Mouse (Mus musculus) limb, embryonic 12.5 days (tissue): ENCODE data around the gene Arl14ep. TPM values are rescaled to one million over a fixed set of nuclear protein-coding genes. Genes with fewer than 3 reads are reported as not detected.

Source experiments
- ATAC-seq: fragments of 200-750 bp; cut with Nextera tagmentation; 2 replicates; pipeline ENCODE4 v1.8.0; 2017; ENCODE audit warnings: low read depth, moderate TSS enrichment; ENCODE audit not compliant: insufficient number of reproducible peaks, insufficient read depth, low FRiP score, low TSS enrichment
- H3K27ac ChIP-seq: fragments of 300-500 bp; sonication (generic); 2 replicates; pipeline ENCODE4 v1.5.1; 2016; ENCODE audit warnings: mild to moderate bottlenecking, moderate library complexity
- H3K27me3 ChIP-seq: fragments of 300-500 bp; sonication (generic); 2 replicates; pipeline ENCODE4 v1.6.1; 2016; ENCODE audit warnings: mild to moderate bottlenecking, moderate library complexity
- H3K36me3 ChIP-seq: fragments of 300-500 bp; sonication (generic); 2 replicates; pipeline ENCODE4 v1.6.1; 2016; ENCODE audit warnings: mild to moderate bottlenecking, moderate library complexity
- H3K4me1 ChIP-seq: fragments of 300-500 bp; sonication (generic); replicated peaks from 2 replicates; pipeline ENCODE4 v1.6.1; 2016
- H3K4me2 ChIP-seq: fragments of 300-500 bp; sonication (generic); 2 replicates; pipeline ENCODE4 v1.6.1; 2016; ENCODE audit warnings: mild to moderate bottlenecking, moderate library complexity
- H3K4me3 ChIP-seq: fragments of 300-500 bp; sonication (generic); replicated peaks from 2 replicates; pipeline ENCODE4 v1.5.1; 2016; ENCODE audit warnings: mild to moderate bottlenecking
- H3K9ac ChIP-seq: fragments of 300-500 bp; sonication (generic); replicated peaks from 2 replicates; pipeline ENCODE4 v1.6.1; 2016; ENCODE audit warnings: mild to moderate bottlenecking, moderate library complexity
- H3K9me3 ChIP-seq: fragments of 300-500 bp; sonication (generic); 2 replicates; pipeline ENCODE4 v1.6.1; 2016; ENCODE audit warnings: mild to moderate bottlenecking, moderate library complexity
- WGBS: fragments of 180-500 bp; shearing (Covaris S2); methylation state at CpG from one replicate; pipeline ENCODE4 v1.1.7; 2016; 5-methylcytosine and 5-hydroxymethylcytosine counted together
- polyA plus RNA-seq: library from polyadenylated mRNA; unstranded; fragments of >200 nt; fragmentation: Nextera tagmentation; extraction: Ambion mirVana; gene quantifications from 2 replicates; pipeline ENCODE4 v1.2.1, GENCODE M21; 2016

The Arl14ep gene
- polyA plus RNA-seq, 1 experiment from 2014 or later = 66.8 TPM

DNA sequence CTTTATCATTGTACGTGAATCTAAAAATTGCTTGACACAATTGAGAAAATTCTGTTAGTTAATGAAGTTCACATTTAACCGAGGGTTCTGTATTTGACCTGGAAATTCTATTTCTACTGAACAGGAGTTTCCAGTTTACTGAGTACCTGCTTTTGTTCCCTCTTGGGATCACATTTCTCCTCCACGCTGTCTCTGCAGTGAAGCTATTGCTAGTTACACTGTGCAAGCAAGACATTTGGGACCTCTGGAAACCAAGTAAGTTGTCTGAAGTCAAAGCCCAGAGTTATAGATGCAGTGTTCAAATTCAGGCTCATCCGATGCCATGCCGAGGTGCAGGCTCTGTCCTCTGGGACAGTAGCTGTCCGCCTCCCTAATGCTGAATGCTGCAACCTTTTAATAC is 19.2 kb downstream of the Arl14ep start:
- no peak overlapping the region for H3K4me3 ChIP-seq
- no peak overlapping the region for H3K4me2 ChIP-seq
- no peaks in the 10 kb centered on the region for H3K9me3 ChIP-seq
- no peak overlapping the region for H3K27ac ChIP-seq
- H3K9ac ChIP-seq = no peak overlapping the region
- H3K27me3 ChIP-seq = peaks cover 5% of the 10 kb centered on the region; the same call in 1 of the 2 replicates
- 63% methylated on average over 6 of the region's 6 CpGs for WGBS
- no peaks in the 10 kb centered on the region for H3K4me1 ChIP-seq
- no peaks in the 10 kb centered on the region for H3K36me3 ChIP-seq
- ATAC-seq = no peak

GRCm38 (mm10) chr2:106942451-106942850 is 31.8 kb downstream of the Arl14ep start:
- no peak overlapping the region for H3K9ac ChIP-seq
- no peaks in the 10 kb centered on the region for H3K36me3 ChIP-seq
- H3K4me3 ChIP-seq = no peak overlapping the region
- H3K4me1 ChIP-seq = no peaks in the 10 kb centered on the region; the same call in 1 of the 2 replicates
- ATAC-seq = no peak
- no peak overlapping the region for H3K27ac ChIP-seq
- 91% methylated on average over 1 of the region's 1 CpGs for WGBS
- H3K4me2 ChIP-seq = no peak overlapping the region
- H3K27me3 ChIP-seq = no peaks in the 10 kb centered on the region
- H3K9me3 ChIP-seq = no peaks in the 10 kb centered on the region

DNA sequence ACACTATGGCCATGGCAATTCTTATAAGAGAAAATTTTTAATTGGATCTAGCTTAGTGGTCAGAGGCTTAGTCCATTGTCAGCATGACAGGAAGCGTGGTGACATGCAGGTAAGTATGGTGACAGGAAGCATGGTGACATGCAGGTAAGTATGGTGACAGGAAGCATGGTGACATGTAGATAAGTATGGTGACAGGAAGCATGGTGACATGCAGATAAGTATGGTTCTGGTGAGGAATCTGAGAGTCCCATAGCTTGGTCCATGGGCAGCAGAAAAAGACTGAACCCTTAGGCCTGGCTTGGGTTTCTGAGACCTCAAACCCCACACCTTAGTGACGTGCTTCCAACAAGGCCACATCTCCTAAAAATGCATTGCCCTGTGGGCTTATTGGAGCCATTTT is 38.5 kb downstream of the Arl14ep start:
- Histone ChIP-seq H3K9me3 (no peaks in the 10 kb centered on the region), H3K4me1 (no peaks in the 10 kb centered on the region), H3K27ac (no peak overlapping the region), H3K4me3 (no peak overlapping the region), H3K9ac (no peak overlapping the region), H3K27me3 (no peaks in the 10 kb centered on the region), H3K36me3 (no peaks in the 10 kb centered on the region), H3K4me2 (no peak overlapping the region)
- no peak for ATAC-seq
- 94% methylated on average over 2 of the region's 2 CpGs for WGBS

- no peak overlapping the region for H3K4me2 ChIP-seq
- no peaks in the 10 kb centered on the region for H3K36me3 ChIP-seq
- H3K27ac ChIP-seq = no peak overlapping the region
- 76% methylated on average over 3 of the region's 3 CpGs for WGBS
- H3K4me1 ChIP-seq = no peaks in the 10 kb centered on the region
- H3K9me3 ChIP-seq = no peaks in the 10 kb centered on the region
- no peaks in the 10 kb centered on the region for H3K27me3 ChIP-seq
- ATAC-seq = no peak
- no peak overlapping the region for H3K9ac ChIP-seq
- H3K4me3 ChIP-seq = no peak overlapping the region
Observed at GRCm38 (mm10) chr2:106929906-106930305, 44.3 kb downstream of the Arl14ep start.

Other genes starting within 250 kb of the Arl14ep start
- gene Fshb, start 85.2 kb upstream of the Arl14ep start, polyA plus RNA-seq = not detected in 2 replicates